Mouse (Mus musculus) T-helper 2 cell (primary cell): Measurements from ENCODE around the gene Iscu.

Source experiments
- in situ Hi-C: fragments of 300-600 bp; cut with MboI, MseI; formaldehyde crosslinking; loops from one replicate; pipeline ENCODE4 v1.15.1; 2025; ENCODE audit warnings: high pct_unique_total_duplicates

Gene Iscu

GRCm38 (mm10) chr5:113755347-113756030, 17.1 kb upstream of the Iscu start:
- in situ Hi-C loops: no loop called here

GRCm38 (mm10) chr5:113761585-113761984, 11.0 kb upstream of the Iscu start:
- in situ Hi-C loops: no loop called here

GRCm38 (mm10) chr5:113764426-113764825, 8.1 kb upstream of the Iscu start:
- in situ Hi-C loops: no loop called here

GRCm38 (mm10) chr5:113765641-113766526, 6.7 kb upstream of the Iscu start:
- in situ Hi-C loops: no loop called here

- in situ Hi-C loops: no loop called here
Observed at GRCm38 (mm10) chr5:113768806-113769205, 3.7 kb upstream of the Iscu start.

GRCm38 (mm10) chr5:113771213-113772162, 1.1 kb upstream of the Iscu start:
- in situ Hi-C loops: loop anchor here (5.0 to 10.0 kb wide), 3 partner anchors 34 to 73 kb away; partner anchors contain the start of gene Ficd

- in situ Hi-C loops: loop anchor here (5.0 to 10.0 kb wide), 3 partner anchors 36 to 72 kb away; partner anchors contain the start of gene Ficd
Observed at GRCm38 (mm10) chr5:113772905-113773519, 464 bp downstream of the Iscu start.

- in situ Hi-C loops: loop anchor here (5.0 to 10.0 kb wide), 3 partner anchors 36 to 71 kb away; partner anchors contain the start of gene Ficd
Observed at GRCm38 (mm10) chr5:113773664-113774063, 1.1 kb downstream of the Iscu start.

GRCm38 (mm10) chr5:113775585-113775984, 3.0 kb downstream of the Iscu start:
- in situ Hi-C loops: loop anchor here (10.0 kb wide), 1 partner anchor 69 kb away; no protein-coding TSS in a partner anchor

- in situ Hi-C loops: loop anchor here (10.0 kb wide), 1 partner anchor 68 kb away; no protein-coding TSS in a partner anchor
Observed at GRCm38 (mm10) chr5:113776128-113776895, 3.8 kb downstream of the Iscu start.

GRCm38 (mm10) chr5:113776896-113777226, 4.3 kb downstream of the Iscu start:
- in situ Hi-C loops: loop anchor here (10.0 kb wide), 1 partner anchor 68 kb away; no protein-coding TSS in a partner anchor

- in situ Hi-C loops: loop anchor here (10.0 kb wide), 1 partner anchor 67 kb away; no protein-coding TSS in a partner anchor
Observed at GRCm38 (mm10) chr5:113777728-113778127, 5.2 kb downstream of the Iscu start.

GRCm38 (mm10) chr5:113779569-113779968, 7.0 kb downstream of the Iscu start:
- in situ Hi-C loops: loop anchor here (10.0 kb wide), 1 partner anchor 65 kb away; no protein-coding TSS in a partner anchor

- in situ Hi-C loops: no loop called here
Observed at GRCm38 (mm10) chr5:113780082-113780752, 7.7 kb downstream of the Iscu start.

GRCm38 (mm10) chr5:113780763-113781162, 8.2 kb downstream of the Iscu start:
- in situ Hi-C loops: no loop called here

GRCm38 (mm10) chr5:113781254-113781653, 8.7 kb downstream of the Iscu start:
- in situ Hi-C loops: no loop called here

GRCm38 (mm10) chr5:113781875-113782274, 9.3 kb downstream of the Iscu start:
- in situ Hi-C loops: no loop called here

GRCm38 (mm10) chr5:113782624-113783023, 10.1 kb downstream of the Iscu start:
- in situ Hi-C loops: no loop called here

- in situ Hi-C loops: no loop called here
Observed at GRCm38 (mm10) chr5:113783581-113784001, 11.0 kb downstream of the Iscu start.
